Mouse (Mus musculus) stomach, embryonic 16.5 days (tissue): ENCODE measurements around the gene Gm10135. TPM values are rescaled to one million over a fixed set of nuclear protein-coding genes. Genes with fewer than 3 reads are reported as not detected.

Experiments
- ATAC-seq: fragments of 200-750 bp; cut with Nextera tagmentation; 2 replicates; pipeline ENCODE4 v1.8.0; 2017; ENCODE audit warnings: moderate number of reproducible peaks, moderate TSS enrichment; ENCODE audit not compliant: insufficient read depth, low FRiP score
- H3K27ac ChIP-seq: fragments of 300-500 bp; sonication (generic); 2 replicates; pipeline ENCODE4 v1.5.1; 2014; ENCODE audit warnings: low read length
- H3K27me3 ChIP-seq: fragments of 300-500 bp; sonication (generic); 2 replicates; pipeline ENCODE4 v1.6.1; 2014; ENCODE audit warnings: low read length, control low read depth, mixed read lengths; ENCODE audit not compliant: control insufficient read depth, insufficient read depth
- H3K36me3 ChIP-seq: fragments of 300-500 bp; sonication (generic); 2 replicates; pipeline ENCODE4 v1.6.1; 2014; ENCODE audit warnings: low read length; ENCODE audit not compliant: control insufficient read depth, insufficient read depth
- H3K4me1 ChIP-seq: fragments of 300-500 bp; sonication (generic); 2 replicates; pipeline ENCODE4 v1.6.1; 2014; ENCODE audit warnings: low read length, control low read depth, mixed read lengths; ENCODE audit not compliant: control insufficient read depth, insufficient read depth
- H3K4me2 ChIP-seq: fragments of 300-500 bp; sonication (generic); 2 replicates; pipeline ENCODE4 v1.6.1; 2014; ENCODE audit warnings: low read depth, low read length, mixed read lengths
- H3K4me3 ChIP-seq: fragments of 300-500 bp; sonication (generic); replicated peaks from 2 replicates; pipeline ENCODE4 v1.5.1; 2014; ENCODE audit warnings: mild to moderate bottlenecking, low read length
- H3K9ac ChIP-seq: fragments of 300-500 bp; sonication (generic); 2 replicates; pipeline ENCODE4 v1.6.1; 2014; ENCODE audit warnings: low read length
- H3K9me3 ChIP-seq: fragments of 300-500 bp; sonication (generic); replicated peaks from 2 replicates; pipeline ENCODE4 v1.6.1; 2016; ENCODE audit warnings: low read length, control low read depth; ENCODE audit not compliant: control insufficient read depth
- WGBS: fragments of 180-500 bp; shearing (Covaris S2); extraction: QIAGEN DNeasy Blood & Tissue Kit; methylation state at CpG from one replicate; pipeline ENCODE4 v1.1.7; 2014; 5-methylcytosine and 5-hydroxymethylcytosine counted together
- polyA plus RNA-seq: library from polyadenylated mRNA; unstranded; fragments of >200 nt; fragmentation: Nextera tagmentation; extraction: Ambion mirVana; gene quantifications from 2 replicates; pipeline ENCODE4 v1.2.1, GENCODE M21; 2015

Gm10135 gene
- polyA plus RNA-seq, 1 experiment from 2014 or later = not detected

- Histone ChIP-seq H3K4me2 (no peak overlapping the region), H3K27me3 (no peaks in the 10 kb centered on the region), H3K36me3 (0 out of 2 replicates have a peak, but pooled peaks cover 3% of the 10 kb centered on the region), H3K27ac (no peak overlapping the region), H3K9ac (no peak overlapping the region), H3K4me3 (no peak overlapping the region), H3K9me3 (no peaks in the 10 kb centered on the region), H3K4me1 (0 out of 2 replicates have a peak, but pooled peaks cover 6% of the 10 kb centered on the region)
- ATAC-seq = no peak
- WGBS = 89% methylated on average over 6 of the region's 6 CpGs
Observed at GRCm38 (mm10) chr5:72975996-72976395, 1.5 kb upstream of the Gm10135 start.

DNA sequence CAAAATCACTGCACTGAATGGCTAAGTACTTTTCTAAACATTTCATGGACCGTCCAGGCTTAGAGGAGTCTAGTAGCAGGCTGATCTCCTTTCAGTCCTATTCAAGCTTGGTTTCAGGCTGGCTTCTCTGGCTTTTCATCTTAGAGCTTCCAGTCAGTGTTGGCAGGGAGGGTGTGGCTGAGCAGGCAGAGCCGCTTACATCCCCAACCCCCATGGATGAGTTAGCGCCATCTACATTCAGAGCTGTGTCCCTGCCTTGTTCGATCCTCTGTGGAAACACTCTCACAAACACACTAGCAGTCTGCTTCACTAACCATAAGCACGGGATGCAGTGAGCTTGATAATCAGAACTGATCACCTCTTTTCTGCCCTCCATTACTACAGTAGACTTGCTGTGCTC lies 1.6 kb downstream of the Gm10135 start:
- ATAC-seq = no peak
- Histone ChIP-seq H3K36me3 (no peaks in the 10 kb centered on the region), H3K9me3 (no peaks in the 10 kb centered on the region), H3K27me3 (no peaks in the 10 kb centered on the region), H3K27ac (peak overlapping the region; percentile 66), H3K4me2 (no peak overlapping the region), H3K4me3 (no peak overlapping the region), H3K4me1 (0 out of 2 replicates have a peak, but pooled peaks cover 6% of the 10 kb centered on the region), H3K9ac (no peak overlapping the region)
- WGBS = 58% methylated on average over 5 of the region's 5 CpGs

DNA sequence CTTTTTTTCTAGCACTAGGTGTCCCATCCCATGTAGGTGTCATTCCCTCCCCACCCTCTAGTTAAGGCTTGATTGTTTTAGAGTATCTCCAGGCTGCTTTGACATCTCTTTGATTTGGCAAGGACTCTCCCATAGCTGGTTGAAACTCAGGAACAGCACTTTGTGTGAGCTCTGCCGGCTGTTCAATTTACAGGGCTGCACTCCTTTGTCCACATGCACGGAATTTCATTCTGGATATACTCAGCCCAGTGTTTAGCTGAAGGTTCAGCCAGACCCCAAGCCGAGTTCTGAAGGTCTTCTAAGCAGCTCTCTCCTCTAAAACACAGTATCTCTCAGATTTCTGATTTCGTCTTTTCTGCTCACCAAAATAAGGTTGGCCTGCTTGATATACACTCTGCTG lies 2.1 kb downstream of the Gm10135 start:
- peak; percentile 37; the same call in 1 of the 2 replicates for ATAC-seq
- H3K4me2 ChIP-seq = no peak overlapping the region
- H3K9ac ChIP-seq = no peak overlapping the region
- 53% methylated on average over 4 of the region's 4 CpGs for WGBS
- H3K4me1 ChIP-seq = 0 out of 2 replicates have a peak, but pooled peaks cover 6% of the 10 kb centered on the region
- H3K36me3 ChIP-seq = no peaks in the 10 kb centered on the region
- H3K4me3 ChIP-seq = no peak overlapping the region
- H3K27me3 ChIP-seq = no peaks in the 10 kb centered on the region
- no peaks in the 10 kb centered on the region for H3K9me3 ChIP-seq
- peak overlapping the region; percentile 66 for H3K27ac ChIP-seq

DNA sequence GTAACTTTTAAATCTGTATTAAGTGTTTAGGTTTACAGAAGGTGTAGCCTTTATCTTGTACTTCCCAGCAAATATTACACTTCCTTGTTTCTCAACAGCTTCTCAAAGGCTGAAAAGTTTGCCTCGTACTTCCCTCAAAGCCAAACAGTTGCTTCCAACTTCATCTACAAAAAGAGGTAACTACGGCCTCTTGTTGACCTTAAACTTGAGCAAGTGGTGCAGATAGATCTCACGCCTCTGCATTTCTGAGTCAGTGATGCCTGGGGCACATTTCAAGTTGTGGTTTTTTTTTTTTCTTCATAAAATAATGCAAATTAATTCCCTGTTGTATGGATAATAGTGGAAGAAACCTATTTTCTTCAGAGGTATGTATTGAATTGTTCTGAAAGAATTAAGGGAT lies 8.8 kb downstream of the Gm10135 start:
- H3K36me3 ChIP-seq = no peaks in the 10 kb centered on the region
- WGBS = 71% methylated on average over 3 of the region's 3 CpGs
- H3K9ac ChIP-seq = no peak overlapping the region

DNA sequence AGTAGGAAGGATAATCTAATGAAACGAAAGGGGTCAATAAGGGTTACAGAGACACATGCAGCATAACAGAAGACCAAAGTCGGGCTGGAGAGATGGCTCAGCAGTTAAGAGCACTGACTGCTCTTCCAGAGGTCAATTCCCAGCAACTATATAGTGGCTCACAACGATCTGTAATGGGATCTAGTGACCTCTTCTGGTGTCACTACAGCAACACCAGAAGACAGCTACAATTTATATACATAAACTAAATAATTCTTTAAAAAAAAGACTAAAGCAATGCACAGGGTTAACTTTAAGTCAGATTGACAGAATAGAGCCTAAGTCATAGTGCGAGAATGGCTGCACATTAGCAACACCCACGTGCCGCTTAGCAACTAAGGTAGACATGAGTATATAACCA lies 14.4 kb downstream of the Gm10135 start:
- Histone ChIP-seq H3K4me3 (no peak overlapping the region), H3K4me2 (no peak overlapping the region), H3K9ac (no peak overlapping the region), H3K4me1 (0 out of 2 replicates have a peak, but pooled peaks cover 2% of the 10 kb centered on the region), H3K27me3 (no peaks in the 10 kb centered on the region), H3K27ac (no peak overlapping the region), H3K9me3 (no peaks in the 10 kb centered on the region), H3K36me3 (peaks cover 6% of the 10 kb centered on the region; the same call in 1 of the 2 replicates)
- no peak for ATAC-seq
- WGBS = 77% methylated on average over 6 of the region's 6 CpGs

More for the DNA sequence above, 8.8 kb downstream of the Gm10135 start:
- Histone ChIP-seq H3K4me1 (no peaks in the 10 kb centered on the region), H3K4me2 (no peak overlapping the region), H3K9me3 (no peaks in the 10 kb centered on the region), H3K4me3 (no peak overlapping the region), H3K27me3 (no peaks in the 10 kb centered on the region), H3K27ac (no peak overlapping the region)
- no peak for ATAC-seq

DNA sequence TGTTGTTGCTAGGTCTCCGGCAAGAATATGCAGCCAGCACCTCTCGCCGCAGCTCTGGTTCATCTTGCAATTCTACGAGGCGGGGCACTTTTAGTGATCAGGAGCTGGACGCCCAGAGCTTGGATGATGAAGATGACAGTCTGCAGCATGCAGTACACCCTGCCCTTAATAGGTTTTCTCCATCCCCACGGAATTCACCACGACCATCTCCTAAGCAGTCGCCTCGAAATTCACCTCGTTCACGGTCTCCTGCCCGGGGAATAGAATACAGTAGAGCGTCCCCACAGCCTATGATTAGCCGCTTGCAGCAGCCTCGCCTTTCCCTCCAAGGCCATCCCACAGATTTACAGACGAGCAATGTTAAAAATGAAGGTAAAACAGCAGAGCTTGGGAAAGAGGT lies 17.2 kb downstream of the Gm10135 start:
- peaks cover 6% of the 10 kb centered on the region; the same call in 1 of the 2 replicates for H3K36me3 ChIP-seq
- no peaks in the 10 kb centered on the region for H3K9me3 ChIP-seq
- H3K4me3 ChIP-seq = no peak overlapping the region
- H3K27ac ChIP-seq = no peak overlapping the region
- no peak overlapping the region for H3K4me2 ChIP-seq
- 0 out of 2 replicates have a peak, but pooled peaks cover 2% of the 10 kb centered on the region for H3K4me1 ChIP-seq
- 86% methylated on average over 17 of the region's 17 CpGs for WGBS
- H3K27me3 ChIP-seq = no peaks in the 10 kb centered on the region
- no peak for ATAC-seq
- H3K9ac ChIP-seq = no peak overlapping the region

GRCm38 (mm10) chr5:72953996-72954604 lies 20.4 kb downstream of the Gm10135 start:
- Histone ChIP-seq H3K9me3 (no peaks in the 10 kb centered on the region), H3K36me3 (0 out of 2 replicates have a peak, but pooled peaks cover 6% of the 10 kb centered on the region), H3K4me2 (no peak overlapping the region), H3K27me3 (no peaks in the 10 kb centered on the region), H3K4me3 (no peak overlapping the region), H3K9ac (no peak overlapping the region), H3K4me1 (0 out of 2 replicates have a peak, but pooled peaks cover 2% of the 10 kb centered on the region), H3K27ac (no peak overlapping the region)
- no peak for ATAC-seq
- WGBS = 49% methylated on average over 3 of the region's 3 CpGs

GRCm38 (mm10) chr5:72950252-72950651 lies 24.2 kb downstream of the Gm10135 start:
- Histone ChIP-seq H3K4me2 (no peak overlapping the region), H3K36me3 (no peaks in the 10 kb centered on the region), H3K9me3 (no peaks in the 10 kb centered on the region), H3K27me3 (no peaks in the 10 kb centered on the region), H3K4me1 (no peaks in the 10 kb centered on the region), H3K9ac (no peak overlapping the region), H3K27ac (no peak overlapping the region), H3K4me3 (no peak overlapping the region)
- ATAC-seq = no peak
- 88% methylated on average over 2 of the region's 2 CpGs for WGBS

GRCm38 (mm10) chr5:72948136-72948535 lies 26.4 kb downstream of the Gm10135 start:
- no peak overlapping the region for H3K9ac ChIP-seq
- H3K27ac ChIP-seq = no peak overlapping the region
- 73% methylated on average over 1 of the region's 1 CpGs for WGBS
- no peaks in the 10 kb centered on the region for H3K9me3 ChIP-seq
- H3K4me2 ChIP-seq = no peak overlapping the region
- no peaks in the 10 kb centered on the region for H3K4me1 ChIP-seq
- ATAC-seq = no peak
- no peaks in the 10 kb centered on the region for H3K36me3 ChIP-seq
- no peaks in the 10 kb centered on the region for H3K27me3 ChIP-seq
- no peak overlapping the region for H3K4me3 ChIP-seq
